Mouse (Mus musculus): ENCODE measurements around the gene Hnrnph2. TPM values are rescaled to one million over a fixed set of nuclear protein-coding genes. Genes with fewer than 3 reads are reported as not detected.

The Hnrnph2 gene
- total and polyA plus RNA-seq, 3 experiments: 14.4 to 74.4 (median 63.7) TPM

DNA sequence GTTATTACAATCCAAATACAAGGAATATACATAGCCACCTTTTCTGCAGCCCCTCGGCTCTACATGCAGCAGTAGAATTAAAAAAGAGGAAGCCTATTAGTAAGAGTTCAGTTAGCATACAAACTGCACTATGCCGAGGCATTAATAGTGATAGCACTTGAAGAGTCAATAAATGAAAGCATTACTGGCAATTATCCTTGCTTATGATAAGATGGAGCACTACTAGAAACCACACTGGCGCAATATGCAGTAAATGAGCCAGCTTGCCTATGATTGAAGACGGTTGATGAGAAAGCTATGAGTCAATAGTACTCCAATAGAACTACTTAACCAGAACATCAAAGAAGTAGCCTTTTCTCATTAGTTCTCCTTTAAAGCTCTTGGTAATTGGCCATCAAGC lies 23.1 kb upstream of the Hnrnph2 start:
- no peak overlapping the region for H3K9ac ChIP-seq (ENCODE audit: low read depth, low read length)
- H3K79me2 ChIP-seq (replicated peaks; ENCODE audit: control insufficient read depth, insufficient read depth, low read length): no peaks in the 10 kb centered on the region
- WGBS: 79% methylated on average over 4 of the region's 4 CpGs
- no peak for DNase-seq
- H3K27ac ChIP-seq: no peak overlapping the region
- no peaks in the 10 kb centered on the region for H3K36me3 ChIP-seq (ENCODE audit: control insufficient read depth, insufficient read depth, low read length)
- no peak overlapping the region for H3K4me3 ChIP-seq
- H3K4me1 ChIP-seq (ENCODE audit: control insufficient read depth, insufficient read depth, low read length): no peaks in the 10 kb centered on the region
- no peak for TF ChIP-seq POLR2A (IDR thresholded peaks at IDR 0.05; ENCODE audit: insufficient read depth, low read depth, low read length)
- no peak for TF ChIP-seq CTCF (IDR thresholded peaks at IDR 0.05)
- no peak for TF ChIP-seq EP300 (IDR thresholded peaks at IDR 0.05; ENCODE audit: insufficient read depth, low read depth, low read length)
- intact Hi-C loops (cut with DNase I): no loop called here
- H3K27me3 ChIP-seq (ENCODE audit: control insufficient read depth, insufficient read depth, low read length): no peaks in the 10 kb centered on the region

DNA sequence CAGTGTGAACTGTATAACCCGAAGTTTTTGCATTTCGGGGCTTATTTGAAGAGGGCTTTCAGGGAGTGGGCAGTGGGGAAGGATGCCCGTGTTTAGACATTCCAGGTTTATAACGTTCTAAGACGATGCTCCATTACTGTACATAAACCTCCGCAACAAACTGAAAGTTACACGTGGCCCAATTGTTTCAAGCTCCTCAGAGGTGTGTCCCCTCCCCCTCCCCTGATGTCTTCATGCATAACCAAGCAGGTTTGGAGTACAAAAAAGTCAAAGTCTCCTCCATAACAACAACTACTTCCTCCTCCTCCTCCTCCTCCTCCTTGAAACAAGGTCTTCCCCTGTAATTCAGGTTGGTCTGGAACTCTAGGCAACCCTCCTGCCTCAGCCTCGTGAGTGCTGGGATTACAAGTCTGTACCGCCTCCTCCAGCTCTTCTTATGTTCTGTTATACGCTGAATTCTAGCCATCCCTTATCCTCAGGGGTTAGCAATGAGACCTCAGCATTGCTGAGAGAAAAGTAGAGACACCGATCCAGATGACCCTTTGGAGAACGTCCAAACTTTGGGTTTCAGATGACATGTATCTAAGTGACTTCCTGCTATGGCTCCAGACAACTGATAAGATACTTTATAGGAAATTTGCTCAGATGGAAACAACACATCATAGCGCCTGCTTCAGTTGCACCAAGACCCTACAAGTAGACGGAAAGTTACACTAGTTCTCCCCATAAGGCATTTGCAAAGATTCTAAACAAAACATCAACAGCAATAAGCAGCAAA lies 20.3 kb upstream of the Hnrnph2 start:
- TF ChIP-seq POLR2A (IDR thresholded peaks at IDR 0.05; ENCODE audit: insufficient read depth, low read depth, low read length) (no peak), CTCF (IDR thresholded peaks at IDR 0.05) (no peak), EP300 (IDR thresholded peaks at IDR 0.05; ENCODE audit: insufficient read depth, low read depth, low read length) (no peak)
- Histone ChIP-seq H3K4me1 (ENCODE audit: control insufficient read depth, insufficient read depth, low read length) (no peaks in the 10 kb centered on the region), H3K27me3 (ENCODE audit: control insufficient read depth, insufficient read depth, low read length) (no peaks in the 10 kb centered on the region), H3K4me3 (no peak overlapping the region), H3K9ac (ENCODE audit: low read depth, low read length) (no peak overlapping the region), H3K36me3 (ENCODE audit: control insufficient read depth, insufficient read depth, low read length) (no peaks in the 10 kb centered on the region), H3K27ac (no peak overlapping the region), H3K79me2 (replicated peaks; ENCODE audit: control insufficient read depth, insufficient read depth, low read length) (no peaks in the 10 kb centered on the region)
- intact Hi-C loops (cut with DNase I): no loop called here
- WGBS: 69% methylated on average over 14 of the region's 14 CpGs
- DNase-seq: no peak

GRCm38 (mm10) chrX:134582270-134582669 lies 18.7 kb upstream of the Hnrnph2 start:
- Histone ChIP-seq H3K27ac (no peak overlapping the region), H3K9ac (ENCODE audit: low read depth, low read length) (no peak overlapping the region), H3K4me1 (ENCODE audit: control insufficient read depth, insufficient read depth, low read length) (no peaks in the 10 kb centered on the region), H3K27me3 (ENCODE audit: control insufficient read depth, insufficient read depth, low read length) (no peaks in the 10 kb centered on the region), H3K4me3 (no peak overlapping the region), H3K36me3 (ENCODE audit: control insufficient read depth, insufficient read depth, low read length) (no peaks in the 10 kb centered on the region), H3K79me2 (replicated peaks; ENCODE audit: control insufficient read depth, insufficient read depth, low read length) (no peaks in the 10 kb centered on the region)
- no peak for DNase-seq
- TF ChIP-seq POLR2A (IDR thresholded peaks at IDR 0.05; ENCODE audit: insufficient read depth, low read depth, low read length) (no peak), EP300 (IDR thresholded peaks at IDR 0.05; ENCODE audit: insufficient read depth, low read depth, low read length) (no peak), CTCF (IDR thresholded peaks at IDR 0.05) (no peak)
- 74% methylated on average over 11 of the region's 11 CpGs for WGBS
- intact Hi-C loops (cut with DNase I): no loop called here

- DNase-seq: peak in 1 of 2 experiments; percentile 8
- 72% methylated on average over 11 of the region's 11 CpGs for WGBS
- no peak within 1 kb of the TSS for H3K4me3 ChIP-seq
- no peak within 1 kb of the TSS for H3K9ac ChIP-seq (ENCODE audit: low read depth, low read length)
- no peaks in the 10 kb centered on the region for H3K27me3 ChIP-seq (ENCODE audit: control insufficient read depth, insufficient read depth, low read length)
- H3K36me3 ChIP-seq (ENCODE audit: control insufficient read depth, insufficient read depth, low read length): no peaks in the 10 kb centered on the region
- no peaks in the 10 kb centered on the region for H3K4me1 ChIP-seq (ENCODE audit: control insufficient read depth, insufficient read depth, low read length)
- TF ChIP-seq POLR2A (IDR thresholded peaks at IDR 0.05; ENCODE audit: insufficient read depth, low read depth, low read length) (no peak), CTCF (IDR thresholded peaks at IDR 0.05) (no peak), EP300 (IDR thresholded peaks at IDR 0.05; ENCODE audit: insufficient read depth, low read depth, low read length) (no peak)
- no peak within 1 kb of the TSS for H3K27ac ChIP-seq
- intact Hi-C loops (cut with DNase I): no loop called here
- no peaks in the 10 kb centered on the region for H3K79me2 ChIP-seq (replicated peaks; ENCODE audit: control insufficient read depth, insufficient read depth, low read length)
These were observed 17.9 kb upstream of the Hnrnph2 start, which contains the start of gene Btk for GRCm38 (mm10) chrX:134582888-134583669. Gene Btk, minus strand, starts transcription at chrX:134583570.

- 18% methylated on average over 45 of the region's 45 CpGs for WGBS
- intact Hi-C loops (cut with DNase I): loop anchor here (2.0 to 5.0 kb wide), 2 partner anchors 15 to 43 kb away; partner anchors contain the start of genes Gla, Hnrnph2 and Timm8a1
These were observed 15.6 kb upstream of the Hnrnph2 start, which contains the start of gene Rpl36a for GRCm38 (mm10) chrX:134585103-134586002. Gene Rpl36a, plus strand, starts transcription at chrX:134585654.

More at GRCm38 (mm10) chrX:134585103-134586002, 15.6 kb upstream of the Hnrnph2 start, which contains the start of gene Rpl36a:
- Histone ChIP-seq H3K9ac (ENCODE audit: low read depth, low read length) (peak within 1 kb of the TSS; percentile 76), H3K4me3 (peak within 1 kb of the TSS; percentile 59), H3K79me2 (replicated peaks; ENCODE audit: control insufficient read depth, insufficient read depth, low read length) (no peaks in the 10 kb centered on the region), H3K27me3 (ENCODE audit: control insufficient read depth, insufficient read depth, low read length) (no peaks in the 10 kb centered on the region), H3K4me1 (ENCODE audit: control insufficient read depth, insufficient read depth, low read length) (no peaks in the 10 kb centered on the region), H3K27ac (peak within 1 kb of the TSS; percentile 80), H3K36me3 (ENCODE audit: control insufficient read depth, insufficient read depth, low read length) (no peaks in the 10 kb centered on the region)
- peak; percentile 88 for TF ChIP-seq CTCF (IDR thresholded peaks at IDR 0.05)
- no peak; the same call in 1 of the 2 replicates for TF ChIP-seq EP300 (IDR thresholded peaks at IDR 0.05; ENCODE audit: insufficient read depth, low read depth, low read length)
- TF ChIP-seq POLR2A (IDR thresholded peaks at IDR 0.05; ENCODE audit: insufficient read depth, low read depth, low read length): peak; percentile 99
- peak; percentile 91 for DNase-seq

Measured in heart, adult 2 months (tissue).